1 mouse cellular context compared by ENCODE assay signal in the genomic region with DNA sequence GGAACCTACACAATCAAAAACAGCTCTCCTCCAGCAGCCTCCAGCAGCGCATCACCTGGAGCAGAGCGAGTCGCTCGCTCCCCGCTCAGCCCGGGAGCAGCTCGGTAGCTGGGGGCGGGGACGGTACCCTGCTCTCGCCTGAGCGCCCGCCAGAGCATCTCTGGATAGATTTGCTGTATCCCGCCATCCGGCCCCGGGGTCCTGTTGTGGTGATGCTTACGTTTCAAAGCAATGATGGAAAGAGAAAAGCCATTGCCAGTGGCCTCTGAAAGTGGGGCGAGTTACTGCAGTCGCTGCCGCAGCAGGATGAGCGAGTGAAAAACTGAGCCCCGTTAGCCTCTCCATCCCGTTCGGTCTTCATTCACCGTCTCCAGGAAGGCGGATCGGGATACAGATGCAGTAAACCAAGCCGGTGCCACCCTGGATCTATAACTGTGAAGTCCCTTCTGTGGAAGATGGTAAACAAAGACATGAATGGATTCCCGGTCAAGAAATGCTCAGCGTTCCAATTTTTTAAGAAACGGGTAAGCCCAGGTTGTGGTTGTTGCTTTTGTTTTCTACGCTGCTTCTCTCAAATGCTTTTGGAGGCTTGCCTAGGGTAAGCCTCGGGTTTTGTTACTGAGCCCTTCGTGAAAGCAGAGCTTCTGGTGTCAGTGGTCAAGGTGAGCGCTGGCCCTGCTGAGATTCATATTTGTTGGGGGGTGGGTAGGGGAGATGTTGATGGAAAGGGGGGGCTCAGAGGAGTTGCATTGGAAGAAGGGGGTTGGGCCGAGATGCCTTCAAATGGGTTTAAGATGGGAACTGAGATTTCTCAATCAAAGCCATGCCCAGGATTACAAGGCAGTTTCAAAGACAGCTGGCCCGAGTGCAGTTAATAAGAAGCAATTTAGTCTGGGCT.
TF ChIP-seq lines count a peak whose summit lies in the region.

A gene (plus strand): TSS at position 1 of the 898 bp plus-strand sequence.

TF ChIP-seq in CH12.LX, 34 proteins besides CTCF, POLR2A, EP300 and RAD21 (continued from another document):
- TF ChIP-seq ELF1 (IDR thresholded peaks at IDR 0.05; ENCODE audit: low read depth, low read length) (no peak), ETS1 (conservative IDR thresholded peaks at IDR 0.05; ENCODE audit: low read depth, low read length) (no peak), GABPA (IDR thresholded peaks at IDR 0.05; ENCODE audit: insufficient replicate concordance, low read depth, low read length) (no peak), JUN (IDR thresholded peaks at IDR 0.05; ENCODE audit: insufficient read depth, low read depth, low read length) (no peak), ZC3H11A (IDR thresholded peaks at IDR 0.05; ENCODE audit: low read depth, low read length) (no peak)
